Mouse (Mus musculus) liver, embryonic 14.5 days (tissue): ENCODE measurements around the gene A930017K11Rik. TPM values are rescaled to one million over a fixed set of nuclear protein-coding genes. Genes with fewer than 3 reads are reported as not detected.

Source experiments
- ATAC-seq: fragments of 200-750 bp; cut with Nextera tagmentation; 2 replicates; pipeline ENCODE4 v1.8.0; 2017; ENCODE audit warnings: moderate number of reproducible peaks, mild to moderate bottlenecking, moderate library complexity; ENCODE audit not compliant: insufficient read depth
- DNase-seq, 3 experiments: peaks; one replicate each; pipeline ENCODE4 v3.0.0-alpha.2; 2012 to 2013; ENCODE audit warnings: low read depth in 3 of 3, low spot score in 3 of 3
- H3K27ac ChIP-seq: fragments of 300-500 bp; sonication (generic); 2 replicates; pipeline ENCODE4 v1.5.1; 2014; ENCODE audit warnings: moderate library complexity, mild to moderate bottlenecking, control low read depth, inconsistent platforms
- H3K27me3 ChIP-seq: fragments of 300-500 bp; sonication (generic); 2 replicates; pipeline ENCODE4 v1.6.1; 2014; ENCODE audit warnings: mild to moderate bottlenecking, low read length, moderate library complexity; ENCODE audit not compliant: control insufficient read depth, insufficient read depth
- H3K36me3 ChIP-seq: fragments of 300-500 bp; sonication (generic); replicated peaks from 2 replicates; pipeline ENCODE4 v1.6.1; 2014; ENCODE audit warnings: low read depth; ENCODE audit not compliant: control insufficient read depth, insufficient read depth
- H3K4me1 ChIP-seq, 2 experiments: fragments of 200-500 bp in 1 of 2; fragments of 300-500 bp in 1 of 2; sonication (generic) in 1 of 2; replicated peaks; 2 replicates each; pipeline ENCODE4 v1.6.1; 2012 to 2014; ENCODE audit warnings: antibody characterized with exemption in 1 of 2, inconsistent platforms in 1 of 2, low read length in 1 of 2; ENCODE audit not compliant: control insufficient read depth in 2 of 2, insufficient read depth in 2 of 2
- H3K4me2 ChIP-seq: fragments of 300-500 bp; sonication (generic); 2 replicates; pipeline ENCODE4 v1.6.1; 2014; ENCODE audit warnings: low read depth, mild to moderate bottlenecking, control low read depth, moderate library complexity
- H3K4me3 ChIP-seq, 2 experiments: fragments of 200-500 bp in 1 of 2; fragments of 300-500 bp in 1 of 2; sonication (generic) in 1 of 2; 2 replicates each; pipeline ENCODE4 v1.5.1; 2012 to 2014; ENCODE audit warnings: low read depth in 2 of 2, low read length in 2 of 2, mild to moderate bottlenecking in 2 of 2, control low read depth in 1 of 2, inconsistent platforms in 1 of 2, moderate library complexity in 1 of 2; ENCODE audit not compliant: insufficient read depth in 1 of 2
- H3K9ac ChIP-seq: fragments of 300-500 bp; sonication (generic); replicated peaks from 2 replicates; pipeline ENCODE4 v1.6.1; 2014; ENCODE audit warnings: mild to moderate bottlenecking, control low read depth, moderate library complexity
- H3K9me3 ChIP-seq: fragments of 300-500 bp; sonication (generic); 2 replicates; pipeline ENCODE4 v1.6.1; 2016; ENCODE audit warnings: low read length, mixed read lengths; ENCODE audit not compliant: control insufficient read depth
- CTCF ChIP-seq: IDR thresholded peaks from 2 replicates; pipeline ENCODE4 v1.5.1; 2016; ENCODE audit warnings: antibody characterized with exemption, low read depth, control low read depth
- EP300 ChIP-seq: IDR thresholded peaks from 2 replicates; pipeline ENCODE4 v1.6.1; 2016; ENCODE audit warnings: antibody characterized with exemption, low read depth
- WGBS: fragments of 180-500 bp; shearing (Covaris S2); extraction: QIAGEN DNeasy Blood & Tissue Kit; methylation state at CpG from one replicate; pipeline ENCODE4 v1.1.7; 2014; ENCODE audit not compliant: insufficient replicate concordance; 5-methylcytosine and 5-hydroxymethylcytosine counted together
- polyA plus RNA-seq, 2 experiments: library from polyadenylated mRNA; depleted of rRNA in 1 of 2; stranded (reverse) in 1 of 2; unstranded in 1 of 2; fragments of >200 nt; fragmentation: Nextera tagmentation in 1 of 2; extraction: Ambion mirVana in 1 of 2; gene quantifications; 2 replicates each; pipeline versions ENCODE4 v1.2.1 to v1.2.3; 2012 to 2014

Gene A930017K11Rik
- polyA plus RNA-seq, 2 experiments = 0.13 to 0.16 TPM

- no peaks in the 10 kb centered on the region for H3K36me3 ChIP-seq
- no peaks in the 10 kb centered on the region for H3K27me3 ChIP-seq
- under 1% methylated on average over 88 of the region's 91 CpGs for WGBS
- H3K4me2 ChIP-seq = peak within 1 kb of the TSS; percentile 87
- H3K9me3 ChIP-seq = no peaks in the 10 kb centered on the region
- H3K4me3 ChIP-seq = peak within 1 kb of the TSS; percentile 67 to 86
- peak; percentile 96 for ATAC-seq
- H3K4me1 ChIP-seq = peaks cover 17 to 28% of the 10 kb centered on the region in 2 experiments
- peak; percentile 74 to 78 (median 77) for DNase-seq
- TF ChIP-seq EP300 (no peak), CTCF (no peak)
- H3K9ac ChIP-seq = peak within 1 kb of the TSS; percentile 86
- H3K27ac ChIP-seq = peak within 1 kb of the TSS; percentile 5; the same call in 1 of the 2 replicates
Measured at GRCm38 (mm10) chr17:25985306-25986294, 33.2 kb upstream of the A930017K11Rik start, which contains the start of gene Capn15. TSS of gene Capn15 (minus strand) at chr17:25985796.

DNA sequence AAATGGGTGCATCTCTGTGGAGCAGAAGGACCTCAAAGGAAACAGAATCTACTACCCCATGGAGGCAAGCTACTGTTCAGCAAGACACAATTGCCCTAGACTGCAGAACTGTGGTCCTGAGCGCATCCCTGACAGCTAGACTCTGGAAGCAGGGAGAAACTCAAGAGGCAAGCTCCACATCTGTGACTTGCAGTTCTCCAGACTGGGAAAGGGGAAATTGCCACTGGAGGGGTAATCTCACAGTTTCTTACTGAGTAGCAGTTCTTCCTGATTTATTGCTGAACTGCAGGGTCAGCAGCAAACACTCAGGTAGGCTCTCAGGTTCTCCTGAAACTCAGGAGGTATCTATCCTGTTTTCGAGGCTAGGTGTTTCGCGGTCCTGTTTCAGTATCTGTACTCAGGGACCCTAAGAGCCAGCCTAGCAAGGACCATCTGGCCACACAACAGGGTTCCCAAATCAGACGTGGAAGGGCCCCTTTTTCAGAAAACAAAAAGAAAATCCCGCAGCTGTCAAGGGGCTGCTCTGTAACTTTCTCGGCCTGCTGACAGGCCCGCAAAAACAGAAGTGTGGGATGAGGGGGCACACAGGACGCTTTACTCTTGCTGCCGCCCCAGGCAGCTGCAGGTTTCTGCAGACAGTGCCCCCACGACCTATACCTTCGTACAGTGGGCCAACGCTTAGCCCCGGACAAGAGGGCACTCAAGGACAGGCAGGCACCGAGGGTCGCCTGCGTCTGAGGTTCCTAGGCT lies 32.4 kb upstream of the A930017K11Rik start:
- DNase-seq = no peak
- no peak for TF ChIP-seq EP300
- 0 out of 2 replicates have a peak, but pooled peaks have one; percentile 11 for TF ChIP-seq CTCF
- H3K36me3 ChIP-seq = no peaks in the 10 kb centered on the region
- H3K4me2 ChIP-seq = peak overlapping the region; percentile 87
- peak overlapping the region; percentile 5; the same call in 1 of the 2 replicates for H3K27ac ChIP-seq
- H3K4me3 ChIP-seq = peak overlapping the region; percentile 67 to 86
- H3K27me3 ChIP-seq = no peaks in the 10 kb centered on the region
- peaks cover 17 to 27% of the 10 kb centered on the region in 2 experiments for H3K4me1 ChIP-seq
- peak overlapping the region; percentile 86 for H3K9ac ChIP-seq
- no peaks in the 10 kb centered on the region for H3K9me3 ChIP-seq
- WGBS = 9% methylated on average over 17 of the region's 17 CpGs
- peak; percentile 11; the same call in 1 of the 2 replicates for ATAC-seq

GRCm38 (mm10) chr17:25984066-25984465 lies 31.7 kb upstream of the A930017K11Rik start:
- DNase-seq (no peak), ATAC-seq (no peak)
- Histone ChIP-seq H3K9ac (no peak overlapping the region), H3K27ac (no peak overlapping the region), H3K4me3 (peak overlapping the region; percentile 67 to 86), H3K4me1 (peaks cover 17 to 33% of the 10 kb centered on the region in 2 experiments), H3K9me3 (no peaks in the 10 kb centered on the region), H3K4me2 (peak overlapping the region; percentile 87), H3K27me3 (no peaks in the 10 kb centered on the region), H3K36me3 (no peaks in the 10 kb centered on the region)
- 94% methylated on average over 1 of the region's 1 CpGs for WGBS
- TF ChIP-seq EP300 = no peak
- no peak for TF ChIP-seq CTCF

- Histone ChIP-seq H3K4me1 (peaks cover 17 to 33% of the 10 kb centered on the region in 2 experiments), H3K9ac (no peak overlapping the region), H3K4me2 (no peak overlapping the region), H3K27ac (no peak overlapping the region), H3K27me3 (no peaks in the 10 kb centered on the region), H3K9me3 (no peaks in the 10 kb centered on the region), H3K36me3 (no peaks in the 10 kb centered on the region), H3K4me3 (no peak overlapping the region)
- DNase-seq (no peak), ATAC-seq (no peak)
- WGBS = 82% methylated on average over 3 of the region's 3 CpGs
- TF ChIP-seq CTCF = no peak
- no peak for TF ChIP-seq EP300
Measured at GRCm38 (mm10) chr17:25982913-25983312, 30.5 kb upstream of the A930017K11Rik start.
